Mouse (Mus musculus) kidney, adult 11 months (tissue): ENCODE data around the gene Pakap.

Experiments
- DNase-seq: peaks from one replicate; pipeline ENCODE4 v3.0.0; 2022

The Pakap gene

GRCm38 (mm10) chr4:57772851-57773510 is 205.0 kb downstream of the Pakap start:
- DNase-seq = no peak

- DNase-seq = no peak
These were observed 206.5 kb downstream of the Pakap start for GRCm38 (mm10) chr4:57774517-57774916.

- DNase-seq = no peak
These were observed 207.6 kb downstream of the Pakap start for GRCm38 (mm10) chr4:57775582-57775981.

- DNase-seq = no peak
These were observed 212.4 kb downstream of the Pakap start for GRCm38 (mm10) chr4:57780403-57780802.

- DNase-seq = no peak
These were observed 213.1 kb downstream of the Pakap start for GRCm38 (mm10) chr4:57780833-57781641.

GRCm38 (mm10) chr4:57781994-57782393 is 214.0 kb downstream of the Pakap start:
- peak; percentile 76 for DNase-seq

- no peak for DNase-seq
These were observed 214.8 kb downstream of the Pakap start for GRCm38 (mm10) chr4:57782549-57783390.

- no peak for DNase-seq
These were observed 215.4 kb downstream of the Pakap start for GRCm38 (mm10) chr4:57783391-57783770.

- peak; percentile 56 for DNase-seq
These were observed 216.0 kb downstream of the Pakap start for GRCm38 (mm10) chr4:57783853-57784600.

GRCm38 (mm10) chr4:57788709-57789108 is 220.7 kb downstream of the Pakap start:
- DNase-seq = no peak

GRCm38 (mm10) chr4:57789118-57789517 is 221.1 kb downstream of the Pakap start:
- DNase-seq = no peak

- no peak for DNase-seq
These were observed 226.0 kb downstream of the Pakap start for GRCm38 (mm10) chr4:57793989-57794388.

- DNase-seq = no peak
These were observed 226.6 kb downstream of the Pakap start for GRCm38 (mm10) chr4:57794547-57794946.

- no peak for DNase-seq
These were observed 229.7 kb downstream of the Pakap start for GRCm38 (mm10) chr4:57797548-57798285.

- no peak for DNase-seq
These were observed 230.5 kb downstream of the Pakap start for GRCm38 (mm10) chr4:57798286-57799018.

- DNase-seq = no peak
These were observed 231.3 kb downstream of the Pakap start for GRCm38 (mm10) chr4:57799297-57799696.

- DNase-seq = no peak
These were observed 233.3 kb downstream of the Pakap start for GRCm38 (mm10) chr4:57801239-57801638.

- no peak for DNase-seq
These were observed 234.0 kb downstream of the Pakap start for GRCm38 (mm10) chr4:57801986-57802385.

- DNase-seq = no peak
These were observed 234.4 kb downstream of the Pakap start for GRCm38 (mm10) chr4:57802411-57802810.

- no peak for DNase-seq
These were observed 236.9 kb downstream of the Pakap start for GRCm38 (mm10) chr4:57804902-57805301.

- no peak for DNase-seq
These were observed 241.5 kb downstream of the Pakap start for GRCm38 (mm10) chr4:57809449-57809848.
